Mouse (Mus musculus): Measurements from ENCODE around the gene Gpr15.

DNA sequence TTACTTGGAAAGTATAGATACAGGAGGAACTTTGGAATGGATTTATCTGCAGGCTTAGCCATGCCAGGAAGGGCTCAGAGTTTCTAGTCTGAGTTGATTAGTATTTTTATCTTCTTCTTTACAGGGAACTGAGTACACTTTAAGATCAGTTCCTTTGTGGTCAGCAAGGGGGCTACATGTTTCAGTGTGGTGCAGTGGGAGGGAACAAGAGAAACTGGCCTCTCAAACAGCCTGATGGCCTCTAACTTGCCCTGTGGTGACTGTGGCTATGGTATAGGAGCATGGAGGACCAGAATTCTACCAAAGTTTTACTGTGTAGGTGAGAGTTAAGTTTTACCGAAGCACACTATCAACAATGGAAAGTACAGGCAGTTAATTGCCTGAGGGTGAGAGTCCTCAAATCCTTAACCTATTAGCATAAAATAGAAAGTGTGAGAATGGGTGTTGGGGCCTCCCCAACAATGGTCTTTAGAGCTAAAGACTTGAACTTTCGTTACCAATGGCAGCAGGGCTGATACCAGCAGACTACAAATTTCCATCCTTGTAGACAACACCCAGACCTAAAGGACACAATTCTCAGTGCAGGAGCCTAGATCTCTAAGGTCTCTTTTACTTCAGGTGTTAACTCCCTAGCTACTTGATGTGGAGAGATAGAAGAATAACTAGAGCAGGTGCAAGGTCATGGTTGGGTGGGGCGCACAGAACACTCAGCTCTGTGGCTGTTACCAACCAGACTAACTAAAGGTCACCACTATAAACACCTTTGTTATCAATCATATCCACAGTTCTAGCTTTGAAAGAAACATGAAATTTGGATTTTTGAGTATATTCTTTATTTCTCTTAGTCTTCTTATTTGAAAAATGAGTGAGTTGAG, 10.0 kb downstream of the Gpr15 start:
- no peak for TF ChIP-seq CTCF (IDR thresholded peaks at IDR 0.05; ENCODE audit: low read depth)
- no peak for TF ChIP-seq EP300 (IDR thresholded peaks at IDR 0.05; ENCODE audit: low read depth)

Data from liver, embryonic 14.5 days (tissue).